Mouse (Mus musculus): ENCODE data around the gene Kcnab2. TPM values are rescaled to one million over a fixed set of nuclear protein-coding genes. Genes with fewer than 3 reads are reported as not detected.

The Kcnab2 gene
- total and polyA plus RNA-seq, 3 experiments = 1.6 to 3.5 (median 2.3) TPM

DNA sequence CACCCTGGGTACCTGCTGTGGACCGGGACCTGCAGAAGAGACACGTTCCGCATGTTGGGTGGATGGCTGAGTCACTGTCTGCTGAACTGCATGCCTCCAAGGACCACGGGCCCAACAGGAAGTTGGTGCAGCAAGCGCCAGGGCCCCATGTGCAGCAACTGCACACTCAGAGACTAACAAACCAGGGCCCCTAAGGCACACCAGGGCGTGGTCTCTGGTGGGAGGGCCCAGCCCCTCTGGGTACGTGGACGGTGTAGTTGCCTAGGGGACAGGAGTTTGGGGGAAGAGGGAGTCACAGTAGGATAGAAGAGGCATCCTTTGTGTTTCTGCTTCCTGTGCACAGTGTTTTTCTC lies 29.0 kb downstream of the Kcnab2 start:
- DNase-seq = peak; percentile 40 to 65
- no peaks in the 10 kb centered on the region for H3K27me3 ChIP-seq (ENCODE audit: control insufficient read depth, insufficient read depth, low read length)
- H3K4me1 ChIP-seq (ENCODE audit: control insufficient read depth, insufficient read depth, low read length) = no peaks in the 10 kb centered on the region
- H3K36me3 ChIP-seq (ENCODE audit: control insufficient read depth, insufficient read depth, low read length) = no peaks in the 10 kb centered on the region
- H3K79me2 ChIP-seq (replicated peaks; ENCODE audit: control insufficient read depth, insufficient read depth, low read length) = no peaks in the 10 kb centered on the region
- H3K4me3 ChIP-seq = no peak overlapping the region
- no peak for TF ChIP-seq POLR2A (IDR thresholded peaks at IDR 0.05; ENCODE audit: insufficient read depth, low read depth, low read length)
- TF ChIP-seq CTCF (IDR thresholded peaks at IDR 0.05) = no peak
- no peak for TF ChIP-seq EP300 (IDR thresholded peaks at IDR 0.05; ENCODE audit: insufficient read depth, low read depth, low read length)
- intact Hi-C loops (cut with DNase I) = no loop called here
- 54% methylated on average over 8 of the region's 8 CpGs for WGBS
- H3K9ac ChIP-seq (ENCODE audit: low read depth, low read length) = no peak overlapping the region
- no peak overlapping the region for H3K27ac ChIP-seq

DNA sequence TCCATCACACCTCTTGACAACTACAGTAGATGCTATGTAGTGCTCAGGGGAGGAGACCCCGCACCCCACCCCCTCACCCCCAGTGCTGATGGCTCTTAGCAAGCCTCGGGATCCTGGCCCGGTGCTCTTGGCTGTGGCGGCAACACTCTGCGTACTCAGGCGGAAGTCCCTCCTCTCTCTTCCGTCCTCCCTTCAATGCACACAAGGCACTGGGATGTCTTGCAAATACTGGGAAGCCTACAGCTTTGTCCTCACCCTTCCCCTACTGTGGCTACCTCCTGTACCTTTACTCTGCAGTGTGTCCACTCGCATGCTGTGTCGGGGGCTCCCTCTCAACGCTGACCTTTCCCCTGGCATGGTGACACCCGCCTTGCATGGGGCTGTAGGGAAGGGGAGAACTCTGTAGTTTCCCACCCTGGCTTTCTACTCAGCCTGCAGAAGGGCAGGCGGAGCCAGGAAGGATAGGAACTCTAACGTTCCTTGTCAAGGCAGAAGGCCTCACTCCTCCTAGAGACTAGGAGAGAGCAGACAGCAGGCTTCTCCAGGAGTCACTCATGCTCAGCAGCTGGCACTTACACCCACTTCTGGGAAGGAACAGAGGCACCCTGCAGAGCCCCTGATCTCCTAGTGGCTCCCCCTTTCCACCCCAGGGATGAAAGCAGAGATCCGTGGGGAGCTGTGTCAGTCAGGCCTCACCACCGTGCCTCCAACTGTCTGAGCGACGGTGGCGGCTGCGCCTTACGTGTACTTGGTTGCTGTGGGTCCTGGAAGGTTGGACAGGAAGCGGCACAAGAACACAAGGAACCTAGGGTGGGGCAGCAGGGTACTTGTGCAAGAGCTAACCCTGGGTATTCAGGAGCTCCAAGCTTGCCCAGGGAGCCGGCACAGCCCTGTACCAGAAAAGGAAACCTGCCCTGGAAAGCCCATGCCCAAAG lies 29.7 kb downstream of the Kcnab2 start:
- TF ChIP-seq EP300 (IDR thresholded peaks at IDR 0.05; ENCODE audit: insufficient read depth, low read depth, low read length) (no peak), POLR2A (IDR thresholded peaks at IDR 0.05; ENCODE audit: insufficient read depth, low read depth, low read length) (no peak), CTCF (IDR thresholded peaks at IDR 0.05) (no peak)
- DNase-seq = no peak
- 79% methylated on average over 22 of the region's 22 CpGs for WGBS
- no peak overlapping the region for H3K4me3 ChIP-seq
- H3K36me3 ChIP-seq (ENCODE audit: control insufficient read depth, insufficient read depth, low read length) = no peaks in the 10 kb centered on the region
- no peaks in the 10 kb centered on the region for H3K4me1 ChIP-seq (ENCODE audit: control insufficient read depth, insufficient read depth, low read length)
- no peaks in the 10 kb centered on the region for H3K79me2 ChIP-seq (replicated peaks; ENCODE audit: control insufficient read depth, insufficient read depth, low read length)
- H3K9ac ChIP-seq (ENCODE audit: low read depth, low read length) = no peak overlapping the region
- no peaks in the 10 kb centered on the region for H3K27me3 ChIP-seq (ENCODE audit: control insufficient read depth, insufficient read depth, low read length)
- no peak overlapping the region for H3K27ac ChIP-seq
- intact Hi-C loops (cut with DNase I) = no loop called here

DNA sequence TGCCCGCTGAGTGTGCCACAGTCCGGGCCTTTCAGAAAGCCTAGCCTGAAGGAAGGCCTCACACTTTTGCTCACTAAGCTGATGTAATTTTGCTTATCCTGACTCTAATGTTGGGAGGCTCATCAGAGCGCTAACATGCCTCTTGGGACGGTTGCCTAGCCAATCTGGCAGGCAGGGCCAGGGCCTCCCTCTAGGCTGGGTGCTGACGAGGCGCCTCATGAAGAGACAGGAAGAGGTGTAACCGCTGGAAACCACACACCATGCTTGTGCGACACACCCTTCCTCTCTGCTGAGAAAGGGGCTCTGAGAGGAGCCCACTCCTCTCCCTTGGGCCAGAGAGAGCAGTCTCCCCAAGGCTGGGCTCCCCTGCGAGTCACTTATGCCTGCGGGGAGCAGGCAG lies 31.5 kb downstream of the Kcnab2 start:
- no peak overlapping the region for H3K4me3 ChIP-seq
- 64% methylated on average over 10 of the region's 10 CpGs for WGBS
- DNase-seq = peak in 1 of 2 experiments; percentile 65
- no peaks in the 10 kb centered on the region for H3K27me3 ChIP-seq (ENCODE audit: control insufficient read depth, insufficient read depth, low read length)
- intact Hi-C loops (cut with DNase I) = no loop called here
- no peaks in the 10 kb centered on the region for H3K4me1 ChIP-seq (ENCODE audit: control insufficient read depth, insufficient read depth, low read length)
- TF ChIP-seq EP300 (IDR thresholded peaks at IDR 0.05; ENCODE audit: insufficient read depth, low read depth, low read length) = no peak
- TF ChIP-seq POLR2A (IDR thresholded peaks at IDR 0.05; ENCODE audit: insufficient read depth, low read depth, low read length) = no peak
- no peak for TF ChIP-seq CTCF (IDR thresholded peaks at IDR 0.05)
- no peak overlapping the region for H3K27ac ChIP-seq
- no peaks in the 10 kb centered on the region for H3K79me2 ChIP-seq (replicated peaks; ENCODE audit: control insufficient read depth, insufficient read depth, low read length)
- H3K36me3 ChIP-seq (ENCODE audit: control insufficient read depth, insufficient read depth, low read length) = no peaks in the 10 kb centered on the region
- no peak overlapping the region for H3K9ac ChIP-seq (ENCODE audit: low read depth, low read length)

DNA sequence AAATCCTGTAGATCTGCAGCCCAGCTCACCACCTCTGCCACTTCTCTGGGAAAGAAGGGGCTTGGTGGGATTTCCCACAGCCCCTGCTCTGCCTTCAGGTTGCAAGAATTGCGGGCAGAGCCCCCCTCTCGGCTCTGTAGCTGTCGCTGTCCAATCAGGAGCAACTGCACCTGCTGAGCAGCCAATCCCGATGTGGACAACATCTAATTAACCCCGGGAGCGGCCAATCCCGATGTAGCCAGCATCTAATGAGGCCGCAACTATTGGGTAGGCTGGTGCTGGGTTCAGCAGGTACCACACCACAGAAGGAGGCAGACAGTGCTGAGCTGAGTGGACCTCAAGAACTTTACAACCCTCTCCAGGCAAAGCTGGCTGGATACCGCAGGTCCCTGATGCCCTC lies 36.1 kb downstream of the Kcnab2 start:
- Histone ChIP-seq H3K9ac (ENCODE audit: low read depth, low read length) (no peak overlapping the region), H3K4me1 (ENCODE audit: control insufficient read depth, insufficient read depth, low read length) (no peaks in the 10 kb centered on the region), H3K27ac (no peak overlapping the region), H3K36me3 (ENCODE audit: control insufficient read depth, insufficient read depth, low read length) (no peaks in the 10 kb centered on the region), H3K27me3 (ENCODE audit: control insufficient read depth, insufficient read depth, low read length) (no peaks in the 10 kb centered on the region), H3K79me2 (replicated peaks; ENCODE audit: control insufficient read depth, insufficient read depth, low read length) (no peaks in the 10 kb centered on the region), H3K4me3 (no peak overlapping the region)
- TF ChIP-seq POLR2A (IDR thresholded peaks at IDR 0.05; ENCODE audit: insufficient read depth, low read depth, low read length) (no peak), CTCF (IDR thresholded peaks at IDR 0.05) (no peak), EP300 (IDR thresholded peaks at IDR 0.05; ENCODE audit: insufficient read depth, low read depth, low read length) (no peak)
- intact Hi-C loops (cut with DNase I) = no loop called here
- WGBS = 41% methylated on average over 9 of the region's 9 CpGs
- DNase-seq = no peak

DNA sequence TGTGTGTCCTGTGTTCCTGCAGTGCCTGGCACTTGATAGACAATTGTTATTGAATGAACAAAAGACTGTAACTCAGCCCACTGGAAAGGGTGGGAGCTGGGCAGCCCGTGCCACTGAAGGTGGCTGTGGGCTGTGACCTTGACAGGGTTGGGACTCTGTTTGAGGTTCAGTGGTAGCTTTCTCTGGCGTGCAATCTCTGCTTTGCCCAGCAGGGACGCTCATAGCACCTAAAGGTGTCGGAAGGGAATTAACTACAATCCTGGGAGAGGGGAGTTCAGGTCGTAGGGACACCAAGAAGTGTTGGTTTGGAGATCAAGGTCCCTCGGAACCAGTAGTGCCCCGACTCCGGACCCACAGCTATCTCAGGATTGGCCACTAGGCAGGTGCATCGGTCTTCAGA lies 36.8 kb downstream of the Kcnab2 start:
- intact Hi-C loops (cut with DNase I) = no loop called here
- WGBS = 65% methylated on average over 9 of the region's 9 CpGs
- Histone ChIP-seq H3K4me1 (ENCODE audit: control insufficient read depth, insufficient read depth, low read length) (no peaks in the 10 kb centered on the region), H3K79me2 (replicated peaks; ENCODE audit: control insufficient read depth, insufficient read depth, low read length) (no peaks in the 10 kb centered on the region), H3K27me3 (ENCODE audit: control insufficient read depth, insufficient read depth, low read length) (no peaks in the 10 kb centered on the region), H3K4me3 (no peak overlapping the region), H3K36me3 (ENCODE audit: control insufficient read depth, insufficient read depth, low read length) (no peaks in the 10 kb centered on the region), H3K27ac (no peak overlapping the region), H3K9ac (ENCODE audit: low read depth, low read length) (no peak overlapping the region)
- no peak for DNase-seq
- TF ChIP-seq POLR2A (IDR thresholded peaks at IDR 0.05; ENCODE audit: insufficient read depth, low read depth, low read length) (no peak), CTCF (IDR thresholded peaks at IDR 0.05) (peak; percentile 41), EP300 (IDR thresholded peaks at IDR 0.05; ENCODE audit: insufficient read depth, low read depth, low read length) (no peak)

DNA sequence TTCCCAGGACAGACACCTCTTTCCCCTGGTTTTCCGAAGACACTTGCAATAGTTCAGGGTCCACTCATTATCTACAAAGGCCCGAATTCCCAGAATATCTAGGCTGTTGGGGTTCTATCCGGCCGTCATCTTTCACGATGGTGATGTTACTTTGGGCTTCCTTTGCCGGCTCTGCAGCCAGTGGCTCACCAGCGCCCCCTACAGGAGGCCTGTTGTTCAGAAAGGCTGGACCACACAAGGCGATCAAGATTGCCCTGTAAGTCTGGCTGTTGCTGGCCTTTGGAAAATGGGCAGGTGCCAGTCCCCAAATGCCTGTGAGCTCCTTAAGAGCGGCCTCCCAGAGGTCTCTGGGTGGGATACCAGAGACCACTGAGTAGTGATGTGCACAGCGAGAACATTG lies 42.4 kb downstream of the Kcnab2 start:
- no peak overlapping the region for H3K27ac ChIP-seq
- no peaks in the 10 kb centered on the region for H3K4me1 ChIP-seq (ENCODE audit: control insufficient read depth, insufficient read depth, low read length)
- intact Hi-C loops (cut with DNase I) = loop anchor here (1.0 to 10.0 kb wide), 3 partner anchors 102 to 262 kb away; no protein-coding TSS in a partner anchor
- no peaks in the 10 kb centered on the region for H3K36me3 ChIP-seq (ENCODE audit: control insufficient read depth, insufficient read depth, low read length)
- H3K9ac ChIP-seq (ENCODE audit: low read depth, low read length) = no peak overlapping the region
- no peaks in the 10 kb centered on the region for H3K27me3 ChIP-seq (ENCODE audit: control insufficient read depth, insufficient read depth, low read length)
- peak overlapping the region; percentile 29; the same call in 1 of the 2 replicates for H3K4me3 ChIP-seq
- WGBS = 15% methylated on average over 10 of the region's 10 CpGs
- H3K79me2 ChIP-seq (replicated peaks; ENCODE audit: control insufficient read depth, insufficient read depth, low read length) = no peaks in the 10 kb centered on the region
- TF ChIP-seq EP300 (IDR thresholded peaks at IDR 0.05; ENCODE audit: insufficient read depth, low read depth, low read length) = no peak
- no peak for TF ChIP-seq POLR2A (IDR thresholded peaks at IDR 0.05; ENCODE audit: insufficient read depth, low read depth, low read length)
- TF ChIP-seq CTCF (IDR thresholded peaks at IDR 0.05) = peak; percentile 68
- DNase-seq = peak; percentile 62 to 82
